8 mouse cellular contexts compared by ENCODE assay signal in genomic region chr9:44489651-44490085, GRCm38 (mm10). TPM values are rescaled to one million over a fixed set of nuclear protein-coding genes. Genes with fewer than 3 reads are reported as not detected.
DNase-seq lines count a peak whose midpoint lies in the region; ATAC-seq and TF ChIP-seq lines count a peak whose summit lies in the region.

No protein-coding gene starts in this region.

- peak overlapping the region; percentile 87 for H3K27ac ChIP-seq in heart, embryonic 11.5 days (ENCODE audit: low read depth, low read length)
- peak overlapping the region; percentile 70 for H3K27ac ChIP-seq in midbrain, embryonic 14.5 days (replicated peaks; ENCODE audit: low read depth, low read length)

- WGBS in lung, adult 2 months, result 22% methylated on average over 16 of the region's 17 CpGs
- WGBS in heart, embryonic 11.5 days (ENCODE audit: insufficient replicate concordance), result 5% methylated on average over 17 of the region's 17 CpGs
- WGBS in midbrain, embryonic 14.5 days, result 4% methylated on average over 17 of the region's 17 CpGs

- TF ChIP-seq POLR2A in lung, adult 2 months (IDR thresholded peaks at IDR 0.05; ENCODE audit: borderline replicate concordance, extremely low read depth, low read depth, low read length), result no peak

- H3K4me1 ChIP-seq in lung, adult 2 months (ENCODE audit: control insufficient read depth, insufficient read depth, low read length), result peaks cover 72% of the 10 kb centered on the region
- H3K4me1 ChIP-seq in heart, embryonic 11.5 days (ENCODE audit: control insufficient read depth, insufficient read depth, low read length), result peaks cover 98% of the 10 kb centered on the region
- peaks cover 84% of the 10 kb centered on the region for H3K4me1 ChIP-seq in midbrain, embryonic 14.5 days (ENCODE audit: control insufficient read depth, insufficient read depth, low read length)

- H3K36me3 ChIP-seq in heart, embryonic 11.5 days (ENCODE audit: control insufficient read depth, insufficient read depth, low read length), result no peaks in the 10 kb centered on the region
- no peaks in the 10 kb centered on the region for H3K36me3 ChIP-seq in midbrain, embryonic 14.5 days (ENCODE audit: control insufficient read depth, insufficient read depth, low read length)

- TF ChIP-seq CTCF in lung, adult 2 months (IDR thresholded peaks at IDR 0.05; ENCODE audit: insufficient read depth, low read length), result no peak

- H3K9ac ChIP-seq in heart, embryonic 11.5 days (ENCODE audit: low read depth, low read length), result peak overlapping the region; percentile 61
- H3K9ac ChIP-seq in midbrain, embryonic 14.5 days (replicated peaks; ENCODE audit: low read length), result peak overlapping the region; percentile 29; the same call in 1 of the 2 replicates

- no peak for ATAC-seq in heart, embryonic 11.5 days (replicated peaks; ENCODE audit: insufficient number of reproducible peaks, low FRiP score, low TSS enrichment)
- no peak for ATAC-seq in midbrain, embryonic 14.5 days (ENCODE audit: low FRiP score, low TSS enrichment)

- peak overlapping the region; percentile 16 for H3K4me3 ChIP-seq in lung, adult 2 months (replicated peaks; ENCODE audit: extremely low read depth, low read depth, low read length)
- H3K4me3 ChIP-seq in heart, embryonic 11.5 days (ENCODE audit: low read depth, low read length), result peak overlapping the region; percentile 21
- H3K4me3 ChIP-seq in midbrain, embryonic 14.5 days (replicated peaks; ENCODE audit: low read depth, low read length), result peak overlapping the region; percentile 17; the same call in 1 of the 2 replicates

- H3K9me3 ChIP-seq in heart, embryonic 11.5 days (replicated peaks; ENCODE audit: control insufficient read depth, low read length), result no peaks in the 10 kb centered on the region
- H3K9me3 ChIP-seq in midbrain, embryonic 14.5 days (ENCODE audit: control insufficient read depth, low read length), result no peaks in the 10 kb centered on the region

- DNase-seq in lung, adult 2 months, result no peak
- no peak for DNase-seq in lung, postnatal 25 days (ENCODE audit: low spot score)
- DNase-seq in cerebellum, postnatal 10 days, result peak; percentile 81 to 82
- DNase-seq in kidney, postnatal 14 days, result peak; percentile 63
- peak; percentile 68 for DNase-seq in midbrain, embryonic 14.5 days
- no peak for DNase-seq in frontal cortex, postnatal 14 days (ENCODE audit: low spot score in 2 of 2)
- no peak for DNase-seq in thymus, postnatal 25 days

- no peaks in the 10 kb centered on the region for H3K27me3 ChIP-seq in heart, embryonic 11.5 days (ENCODE audit: control insufficient read depth, insufficient read depth, low read length)
- H3K27me3 ChIP-seq in midbrain, embryonic 14.5 days (ENCODE audit: control insufficient read depth, insufficient read depth, low read length), result no peaks in the 10 kb centered on the region

- peak overlapping the region; percentile 84 for H3K4me2 ChIP-seq in heart, embryonic 11.5 days
- H3K4me2 ChIP-seq in midbrain, embryonic 14.5 days (ENCODE audit: low read length), result peak overlapping the region; percentile 99

RNA-seq across cellular contexts. Expression of gene Bcl9l, which starts 7.0 kb away (rescaled TPM):
- 69.0 and 70.7 TPM in 2 replicates for polyA plus RNA-seq in lung, adult 2 months (2012; rRNA removed)
- 8.7 and 9.3 TPM in 2 replicates for polyA plus RNA-seq in heart, embryonic 11.5 days (2014; fragmentation: Nextera tagmentation; extraction: Ambion mirVana)
- 12.6 and 14.9 TPM in 2 replicates for polyA plus RNA-seq in midbrain, embryonic 14.5 days (2014; fragmentation: Nextera tagmentation; extraction: Ambion mirVana)

RNA-seq across cellular contexts. Expression of gene Upk2, which starts 34.9 kb away (rescaled TPM):
- 4.0 and 4.4 TPM in 2 replicates for polyA plus RNA-seq in lung, adult 2 months (2012; rRNA removed)
- polyA plus RNA-seq in heart, embryonic 11.5 days (2014; fragmentation: Nextera tagmentation; extraction: Ambion mirVana), result 0.14 TPM in 1 of 2 replicates, not detected in the other
- polyA plus RNA-seq in midbrain, embryonic 14.5 days (2014; fragmentation: Nextera tagmentation; extraction: Ambion mirVana), result not detected in 2 replicates

RNA-seq across cellular contexts. Expression of gene Foxr1, which starts 48.7 kb away (rescaled TPM):
- 0.16 TPM in 1 of 2 replicates, not detected in the other for polyA plus RNA-seq in lung, adult 2 months (2012; rRNA removed)
- polyA plus RNA-seq in heart, embryonic 11.5 days (2014; fragmentation: Nextera tagmentation; extraction: Ambion mirVana), result not detected in 2 replicates
- not detected in 2 replicates for polyA plus RNA-seq in midbrain, embryonic 14.5 days (2014; fragmentation: Nextera tagmentation; extraction: Ambion mirVana)

Comparison
In these comparisons a context has a peak if more than half of its experiments do, and no peak if none do; other contexts are left out.
1. DNase-seq: peak in cerebellum, postnatal 10 days (2 of 2), kidney, postnatal 14 days (single experiment) and midbrain, embryonic 14.5 days (single experiment); none in lung, adult 2 months (single experiment), lung, postnatal 25 days (single experiment), frontal cortex, postnatal 14 days (0 of 2) and thymus, postnatal 25 days (single experiment).
2. Peak in every context shown above with its lines, with median percentiles within 50 percentile points of each other: H3K4me3 ChIP-seq.